Mouse (Mus musculus) adrenal gland, adult 2 months (tissue): ENCODE measurements at regions not wholly inside any gene's neighbourhood (a gene's known extent, or its start where the extent isn't known, plus 50 kb on each side); places are given as distances from the start of the nearest gene placed in this dataset.

Source experiments
- DNase-seq: peaks from one replicate; pipeline ENCODE4 v3.0.0; 2021

GRCm38 (mm10) chr12:107759291-107759690 is 244.1 kb downstream of the Bcl11b start:
- no peak for DNase-seq

GRCm38 (mm10) chr12:107759911-107760310 is 243.5 kb downstream of the Bcl11b start:
- DNase-seq = no peak

GRCm38 (mm10) chr12:107762140-107762539 is 241.3 kb downstream of the Bcl11b start:
- DNase-seq = no peak

- DNase-seq = no peak
Measured at GRCm38 (mm10) chr12:107769801-107770515, 233.4 kb downstream of the Bcl11b start.

- DNase-seq = peak; percentile 15
Measured at GRCm38 (mm10) chr12:107770516-107770836, 232.9 kb downstream of the Bcl11b start.

GRCm38 (mm10) chr12:107771325-107771724 is 232.1 kb downstream of the Bcl11b start:
- DNase-seq = no peak

GRCm38 (mm10) chr12:107771809-107772208 is 231.6 kb downstream of the Bcl11b start:
- DNase-seq = no peak

- no peak for DNase-seq
Measured at GRCm38 (mm10) chr12:107778046-107778445, 225.4 kb downstream of the Bcl11b start.

GRCm38 (mm10) chr12:107779306-107780057 is 223.9 kb downstream of the Bcl11b start:
- DNase-seq = no peak

GRCm38 (mm10) chr12:107782147-107782546 is 221.3 kb downstream of the Bcl11b start:
- DNase-seq = no peak

- DNase-seq = no peak
Measured at GRCm38 (mm10) chr12:107783831-107784230, 219.6 kb downstream of the Bcl11b start.

- no peak for DNase-seq
Measured at GRCm38 (mm10) chr12:107789818-107790217, 213.6 kb downstream of the Bcl11b start.

- DNase-seq = no peak
Measured at GRCm38 (mm10) chr12:107800296-107800695, 203.1 kb downstream of the Bcl11b start.

GRCm38 (mm10) chr12:107807634-107808033 is 195.8 kb downstream of the Bcl11b start:
- peak; percentile 9 for DNase-seq

- DNase-seq = no peak
Measured at GRCm38 (mm10) chr12:107808158-107808715, 195.2 kb downstream of the Bcl11b start.

- DNase-seq = no peak
Measured at GRCm38 (mm10) chr12:107811231-107811630, 192.2 kb downstream of the Bcl11b start.

GRCm38 (mm10) chr12:107812549-107813335 is 190.7 kb downstream of the Bcl11b start:
- peak; percentile 52 for DNase-seq

- no peak for DNase-seq
Measured at GRCm38 (mm10) chr12:107814926-107815325, 188.5 kb downstream of the Bcl11b start.

GRCm38 (mm10) chr12:107823768-107824394 is 179.5 kb downstream of the Bcl11b start:
- DNase-seq = no peak

GRCm38 (mm10) chr12:107825921-107826320 is 177.5 kb downstream of the Bcl11b start:
- no peak for DNase-seq

- DNase-seq = no peak
Measured at GRCm38 (mm10) chr12:107831400-107832128, 171.8 kb downstream of the Bcl11b start.
